Mouse (Mus musculus) ES-E14 (cell line): Measurements from ENCODE around the gene Trim42.

ENCODE experiments used
- CHD2 ChIP-seq: IDR thresholded peaks from 2 replicates; pipeline ENCODE4 v1.6.1; 2014; ENCODE audit warnings: mild to moderate bottlenecking, low read depth, low read length, inconsistent platforms
- HCFC1 ChIP-seq: IDR thresholded peaks from 2 replicates; pipeline ENCODE4 v1.6.1; 2012; ENCODE audit warnings: low read length, inconsistent platforms, borderline replicate concordance; ENCODE audit not compliant: insufficient read depth

GRCm38 (mm10) chr9:97322846-97323245, 46.9 kb downstream of the Trim42 start:
- TF ChIP-seq CHD2 = no peak
- TF ChIP-seq HCFC1 = no peak
